In the genomic region with DNA sequence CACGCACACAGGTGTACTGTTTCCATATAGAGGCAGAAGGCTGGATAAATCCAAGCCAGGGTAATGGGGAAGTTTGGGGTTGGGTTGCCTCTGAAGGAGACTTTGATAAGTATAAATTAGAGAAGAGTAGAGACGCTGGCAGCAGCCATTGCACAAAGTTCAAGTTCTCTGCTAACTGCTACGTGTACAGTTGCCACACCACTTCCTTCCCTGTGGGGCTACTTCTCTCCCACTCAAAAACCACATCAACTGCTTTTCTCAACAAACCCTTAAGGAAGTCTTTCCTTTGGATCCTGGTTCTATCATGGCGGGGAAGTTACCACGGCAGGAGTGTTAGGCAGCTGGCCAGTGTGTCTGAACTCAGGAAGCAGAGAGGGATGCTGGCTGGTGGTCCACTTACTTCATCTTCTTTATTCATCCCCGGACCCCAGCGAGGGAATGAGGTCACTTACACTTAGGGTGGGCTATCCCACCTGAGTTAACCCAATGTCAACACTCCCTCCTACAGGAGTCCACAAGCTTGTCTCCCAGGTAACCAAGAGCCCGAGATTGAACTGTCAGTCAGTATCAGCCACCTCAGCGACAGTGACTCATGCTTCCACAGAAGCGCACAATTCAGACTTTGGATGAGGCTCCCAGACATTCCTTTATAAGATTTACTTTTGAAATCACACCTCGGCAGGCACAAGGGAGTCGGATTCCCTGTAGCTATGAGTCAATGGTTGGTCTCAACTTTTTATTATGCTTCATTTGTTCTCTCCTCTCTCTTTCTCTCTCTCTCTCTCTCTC, we compare ENCODE assay signal across 24 mouse cellular contexts.
DNase-seq lines count a peak whose midpoint lies in the region; ATAC-seq and TF ChIP-seq lines count a peak whose summit lies in the region.
"Had no signal": no experiment of that assay in that cellular context is flagged by ENCODE, and none has a peak within 500 bp of the region (broad histone marks: within the 10 kb centered on the region; RNA-seq: fewer than 3 reads in every experiment).

No protein-coding gene starts in this region.

- H3K36me3 ChIP-seq in intestine, postnatal 0 days (ENCODE audit: control insufficient read depth, insufficient read depth) = no peaks in the 10 kb centered on the region
- H3K36me3 ChIP-seq: forebrain, embryonic 10.5 days; limb, embryonic 10.5 days; midbrain, embryonic 12.5 days; neural tube, embryonic 15.5 days had no signal

- no peak for TF ChIP-seq POLR2A in bone marrow, adult 2 months (IDR thresholded peaks at IDR 0.05; ENCODE audit: borderline replicate concordance, control insufficient read depth, low read depth, low read length)

- H3K27ac ChIP-seq in bone marrow, adult 2 months (ENCODE audit: control insufficient read depth, insufficient read depth, low read depth, low read length, poor library complexity) = peak overlapping the region; percentile 42; the same call in 1 of the 2 replicates
- H3K27ac ChIP-seq in intestine, postnatal 0 days (ENCODE audit: low read depth, low read length) = no peak overlapping the region
- H3K27ac ChIP-seq: forebrain, embryonic 10.5 days; gastrocnemius, adult 2 months; heart, adult 2 months; left cerebral cortex, adult 2 months; limb, embryonic 10.5 days; midbrain, embryonic 12.5 days; neural tube, embryonic 15.5 days had no signal

- no peaks in the 10 kb centered on the region for H3K27me3 ChIP-seq in intestine, postnatal 0 days (replicated peaks; ENCODE audit: control insufficient read depth, insufficient read depth, low read length)
- H3K27me3 ChIP-seq: midbrain, embryonic 12.5 days; neural tube, embryonic 15.5 days had no signal

- TF ChIP-seq CTCF in bone marrow, adult 2 months (IDR thresholded peaks at IDR 0.05; ENCODE audit: control insufficient read depth, insufficient read depth, low read length) = no peak
- TF ChIP-seq CTCF in intestine, postnatal 0 days (IDR thresholded peaks at IDR 0.05; ENCODE audit: low read depth) = no peak

- peak; percentile 54; the same call in 1 of the 2 replicates for ATAC-seq in intestine, postnatal 0 days
- peak; percentile 85 for ATAC-seq in megakaryocyte, adult 5-6 weeks (ENCODE audit: poor library complexity, severe bottlenecking)
- ATAC-seq: hindbrain, embryonic 16.5 days; liver, postnatal 0 days had no signal

- H3K4me2 ChIP-seq in intestine, postnatal 0 days (replicated peaks; ENCODE audit: low read depth) = no peak overlapping the region
- H3K4me2 ChIP-seq: midbrain, embryonic 12.5 days; neural tube, embryonic 15.5 days had no signal

- peak; percentile 12 to 37 for DNase-seq in lung, adult 18-20 months
- DNase-seq in lung, postnatal 14 days = no peak
- DNase-seq in layer of hippocampus, adult 11-12 months (ENCODE audit: low spot score) = no peak
- DNase-seq in urinary bladder, postnatal 4 days (ENCODE audit: low spot score in 2 of 2) = no peak
- no peak for DNase-seq in spleen, postnatal 14 days (ENCODE audit: low spot score in 2 of 2)
- DNase-seq: adrenal gland, adult 2 months; cerebellum, postnatal 25 days; gastrocnemius, adult 2 months; heart, adult 2 months; heart, postnatal 36 days; kidney, adult 18-20 months; kidney, postnatal 10 days; liver, postnatal 0 days; thymus, adult 2 months had no signal

- peaks cover 21% of the 10 kb centered on the region for H3K4me1 ChIP-seq in bone marrow, adult 2 months (ENCODE audit: control insufficient read depth, insufficient read depth, low read length)
- no peaks in the 10 kb centered on the region for H3K4me1 ChIP-seq in intestine, postnatal 0 days (replicated peaks; ENCODE audit: control insufficient read depth, insufficient read depth, low read length)
- H3K4me1 ChIP-seq: neural tube, embryonic 15.5 days had no signal

- H3K9me3 ChIP-seq in intestine, postnatal 0 days (ENCODE audit: control insufficient read depth) = no peaks in the 10 kb centered on the region
- H3K9me3 ChIP-seq: forebrain, embryonic 10.5 days; limb, embryonic 10.5 days; midbrain, embryonic 12.5 days; neural tube, embryonic 15.5 days had no signal

- no peak overlapping the region for H3K9ac ChIP-seq in intestine, postnatal 0 days (ENCODE audit: low read depth, low read length)
- H3K9ac ChIP-seq: liver, postnatal 0 days; midbrain, embryonic 12.5 days; neural tube, embryonic 15.5 days had no signal

- H3K4me3 ChIP-seq in bone marrow, adult 2 months (replicated peaks; ENCODE audit: control insufficient read depth, low read depth, low read length) = no peak overlapping the region
- no peak overlapping the region for H3K4me3 ChIP-seq in intestine, postnatal 0 days (ENCODE audit: low read depth, low read length)
- H3K4me3 ChIP-seq: forebrain, embryonic 10.5 days; gastrocnemius, adult 2 months; heart, adult 2 months; left cerebral cortex, adult 2 months; limb, embryonic 10.5 days; midbrain, embryonic 12.5 days; myocyte; neural tube, embryonic 15.5 days had no signal

- 27% methylated on average over 12 of the region's 12 CpGs for WGBS in bone marrow, adult 2 months
- WGBS in intestine, postnatal 0 days = 46% methylated on average over 12 of the region's 12 CpGs

Comparison
In these comparisons a context has a peak if more than half of its experiments do, and no peak if none do; other contexts are left out.
1. DNase-seq: peak in lung, adult 18-20 months (2 of 2); none in lung, postnatal 14 days (single experiment), layer of hippocampus, adult 11-12 months (single experiment), urinary bladder, postnatal 4 days (0 of 2) and spleen, postnatal 14 days (0 of 2).